Mouse (Mus musculus): ENCODE measurements around the gene Osbp2. TPM values are rescaled to one million over a fixed set of nuclear protein-coding genes. Genes with fewer than 3 reads are reported as not detected.

The Osbp2 gene
- total RNA-seq (2023): not detected

GRCm38 (mm10) chr11:3863454-3864112 lies at the start of gene Osbp2:
Osbp2 (minus strand) TSS chr11:3863903.

GRCm38 (mm10) chr11:3894406-3895281 lies 30.9 kb upstream of the Osbp2 start, which contains the start of the genes 4921536K21Rik and Dusp18:
4921536K21Rik (minus strand) TSS chr11:3895098.
Dusp18 (plus strand) TSS chr11:3895240.

Other genes starting within 250 kb of the Osbp2 start
- gene Morc2a, start 214.7 kb downstream of the Osbp2 start, total RNA-seq (2023): 10 to 100 TPM; 38.9 to 42.0 TPM
- 1 to 10 TPM; 1.3 to 1.9 TPM for gene 4921536K21Rik, start 31.2 kb upstream of the Osbp2 start, total RNA-seq (2023)
- 10 to 100 TPM; 10.5 to 11.7 TPM for gene Dusp18, start 31.3 kb upstream of the Osbp2 start, total RNA-seq (2023)
- 10 to 100 TPM; 27.1 to 29.5 TPM for gene Slc35e4, start 50.8 kb upstream of the Osbp2 start, total RNA-seq (2023)
- 100 to 1,000 TPM; 108 to 152 TPM for gene Tcn2, start 68.3 kb upstream of the Osbp2 start, total RNA-seq (2023)
- gene Pes1, start 100.1 kb upstream of the Osbp2 start, total RNA-seq (2023): 10 to 100 TPM; 62.3 to 64.0 TPM
- not detected for gene 4930556J24Rik, start 112.9 kb upstream of the Osbp2 start, total RNA-seq (2023)
- not detected for gene Gal3st1, start 119.7 kb upstream of the Osbp2 start, total RNA-seq (2023)
- not detected for gene Sec14l4, start 167.6 kb upstream of the Osbp2 start, total RNA-seq (2023)
- not detected for gene Sec14l3, start 200.9 kb upstream of the Osbp2 start, total RNA-seq (2023)
- gene Mtfp1, start 231.5 kb upstream of the Osbp2 start, total RNA-seq (2023): under 1 TPM; 0.47 to 0.88 TPM